Mouse (Mus musculus): ENCODE measurements around the gene Ifitm5.

The Ifitm5 gene

GRCm38 (mm10) chr7:140962733-140963132 is 12.6 kb upstream of the Ifitm5 start:
- DNase-seq (ENCODE audit: low spot score in 2 of 2), result no peak

GRCm38 (mm10) chr7:140961416-140961815 is 11.3 kb upstream of the Ifitm5 start:
- no peak for DNase-seq (ENCODE audit: low spot score in 2 of 2)

- DNase-seq (ENCODE audit: low spot score in 2 of 2), result no peak
Measured at GRCm38 (mm10) chr7:140960026-140960425, 9.9 kb upstream of the Ifitm5 start.

- DNase-seq (ENCODE audit: low spot score in 2 of 2), result peak in 1 of 2 experiments; percentile 33
Measured at GRCm38 (mm10) chr7:140959181-140959901, 9.2 kb upstream of the Ifitm5 start.

- DNase-seq (ENCODE audit: low spot score in 2 of 2), result no peak
Measured at GRCm38 (mm10) chr7:140956556-140956869, 6.4 kb upstream of the Ifitm5 start.

GRCm38 (mm10) chr7:140955758-140956555 is 5.9 kb upstream of the Ifitm5 start, which contains the start of the genes Gm45717 and Ifitm2:
Gm45717 (minus strand) TSS chr7:140955937.
Ifitm2 (minus strand) TSS chr7:140955987.
- DNase-seq (ENCODE audit: low spot score in 2 of 2), result peak in 1 of 2 experiments; percentile 70

DNA sequence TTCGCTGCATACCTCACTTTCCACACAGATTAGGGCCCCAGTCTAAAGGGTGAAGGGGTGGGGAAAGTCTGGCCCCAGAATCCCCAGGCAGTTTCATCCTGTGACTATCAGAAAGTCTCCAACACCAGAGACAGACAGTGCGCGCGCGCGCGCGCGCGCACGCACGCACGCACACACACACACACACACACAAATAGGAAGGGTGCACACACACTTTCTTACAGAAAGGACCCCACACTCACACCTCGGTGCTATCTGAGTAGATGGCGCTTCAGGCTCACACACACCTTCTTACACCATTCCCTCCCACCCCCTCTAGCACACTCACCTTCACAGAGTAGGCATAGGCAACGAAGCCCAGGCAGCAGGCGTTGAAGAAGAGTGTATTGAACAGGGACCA is 5.3 kb upstream of the Ifitm5 start:
- DNase-seq (ENCODE audit: low spot score in 2 of 2), result no peak

- no peak for DNase-seq (ENCODE audit: low spot score in 2 of 2)
Measured at GRCm38 (mm10) chr7:140954733-140955071, 4.6 kb upstream of the Ifitm5 start.

DNA sequence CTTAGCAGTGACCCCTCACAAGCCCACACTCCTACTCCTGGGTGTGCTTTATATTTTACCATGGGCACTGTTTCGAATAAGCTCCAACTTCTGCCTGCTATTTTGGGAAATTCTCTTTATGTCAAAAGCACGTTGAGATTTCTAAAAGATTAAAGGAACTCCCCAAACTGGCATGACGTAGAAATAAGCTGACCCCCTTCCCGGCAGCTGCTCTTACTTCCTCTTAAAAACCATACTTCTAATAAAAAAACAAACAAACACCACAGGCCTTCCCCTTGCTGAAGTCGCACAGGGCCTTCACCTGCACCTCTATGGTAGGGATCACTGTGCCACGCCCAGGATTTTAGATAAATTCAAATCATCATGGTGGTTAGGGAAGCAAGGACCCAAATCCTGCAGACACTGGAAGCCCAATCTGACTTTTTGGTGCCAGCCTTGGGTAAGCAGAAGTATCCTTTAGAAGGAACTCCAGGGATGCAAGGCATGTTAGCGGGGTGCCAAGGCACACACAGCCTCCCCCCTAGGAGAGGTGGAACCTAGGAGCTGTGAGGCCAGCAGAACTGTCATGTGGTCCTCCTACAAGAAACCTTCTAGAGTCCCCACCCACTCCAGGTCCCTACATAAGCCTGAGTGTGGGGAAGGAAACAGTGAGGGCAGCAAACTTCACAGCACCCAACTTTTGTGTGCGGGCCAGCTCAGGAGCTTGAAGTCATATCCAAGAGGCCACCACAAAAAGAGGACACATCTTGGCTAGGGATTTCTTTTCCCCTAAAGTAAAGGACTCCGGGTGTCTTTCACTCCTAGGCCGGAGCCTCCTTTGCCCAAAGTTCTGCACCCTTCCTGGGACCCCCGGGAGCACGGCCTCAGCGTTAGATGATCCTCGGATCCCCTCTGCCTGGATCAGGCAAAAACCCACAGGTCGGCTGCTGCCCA is 4.0 kb upstream of the Ifitm5 start:
- no peak for DNase-seq (ENCODE audit: low spot score in 2 of 2)

GRCm38 (mm10) chr7:140953133-140953532 is 3.0 kb upstream of the Ifitm5 start:
- no peak for DNase-seq (ENCODE audit: low spot score in 2 of 2)

DNA sequence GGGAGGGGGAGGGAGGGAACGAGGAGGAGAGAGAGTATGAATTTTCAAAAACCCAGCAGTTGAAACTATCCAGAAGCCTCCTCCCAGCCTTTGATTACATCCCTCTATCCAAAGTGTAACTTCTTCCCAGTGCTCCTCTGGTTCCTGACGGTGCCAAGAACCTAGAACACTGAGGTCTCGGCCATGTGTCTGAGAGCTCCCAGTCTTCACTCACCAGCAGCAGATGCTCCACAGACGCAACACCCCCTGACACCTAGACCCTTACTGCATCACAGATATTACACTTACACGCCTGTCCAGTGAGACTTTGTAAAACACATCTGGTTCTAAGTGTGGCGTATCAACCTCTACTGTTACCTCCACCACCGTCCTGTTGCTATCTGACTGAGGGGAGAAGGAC is 2.4 kb upstream of the Ifitm5 start:
- no peak for DNase-seq (ENCODE audit: low spot score in 2 of 2)

GRCm38 (mm10) chr7:140951765-140952164 is 1.7 kb upstream of the Ifitm5 start:
- no peak for DNase-seq (ENCODE audit: low spot score in 2 of 2)

GRCm38 (mm10) chr7:140951051-140951450 is 960 bp upstream of the Ifitm5 start:
- no peak for DNase-seq (ENCODE audit: low spot score in 2 of 2)

DNA sequence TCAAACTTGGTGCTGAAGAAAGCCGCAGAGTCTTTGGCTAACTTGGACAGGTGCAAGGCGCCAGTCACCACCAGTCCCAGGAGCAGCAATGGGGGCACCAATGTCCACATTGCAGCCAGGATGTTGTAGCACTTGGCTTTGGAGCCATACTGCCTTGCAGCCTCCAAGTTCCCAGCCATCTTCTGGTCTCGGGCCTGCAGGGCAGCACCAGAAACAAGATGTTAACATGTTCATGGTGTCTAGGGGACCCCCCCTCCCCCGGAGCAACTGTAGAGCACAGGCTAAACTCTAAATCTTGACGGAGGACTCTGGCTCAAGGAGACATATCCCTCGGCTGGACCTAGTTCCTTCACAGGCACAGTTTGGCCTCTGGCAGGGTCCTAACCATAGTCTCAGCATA is 836 bp downstream of the Ifitm5 start:
- DNase-seq (ENCODE audit: low spot score in 2 of 2), result no peak

DNA sequence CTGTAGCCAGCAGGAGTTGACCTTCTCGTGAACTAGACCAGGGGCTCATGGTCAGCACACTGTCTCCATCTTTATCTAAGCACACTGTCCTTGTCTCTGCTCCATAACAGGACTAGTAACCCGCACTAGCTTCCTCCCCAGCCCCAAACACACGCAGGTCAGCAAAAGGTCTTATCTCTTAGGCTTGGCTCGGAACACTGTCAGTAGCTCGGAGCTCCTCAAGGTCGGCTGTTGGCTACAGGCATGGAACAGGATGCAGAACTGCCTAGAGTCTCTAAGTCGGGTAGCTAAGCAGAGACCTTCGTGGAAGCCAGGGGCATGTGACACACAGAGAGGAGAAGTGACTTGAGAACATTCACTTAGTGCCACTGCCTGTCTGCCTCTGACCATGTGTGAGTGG is 1.9 kb downstream of the Ifitm5 start:
- no peak for DNase-seq (ENCODE audit: low spot score in 2 of 2)

- DNase-seq (ENCODE audit: low spot score in 2 of 2), result no peak
Measured at GRCm38 (mm10) chr7:140946980-140947379, 3.1 kb downstream of the Ifitm5 start.

- DNase-seq (ENCODE audit: low spot score in 2 of 2), result no peak
Measured at GRCm38 (mm10) chr7:140946311-140946710, 3.8 kb downstream of the Ifitm5 start.

DNA sequence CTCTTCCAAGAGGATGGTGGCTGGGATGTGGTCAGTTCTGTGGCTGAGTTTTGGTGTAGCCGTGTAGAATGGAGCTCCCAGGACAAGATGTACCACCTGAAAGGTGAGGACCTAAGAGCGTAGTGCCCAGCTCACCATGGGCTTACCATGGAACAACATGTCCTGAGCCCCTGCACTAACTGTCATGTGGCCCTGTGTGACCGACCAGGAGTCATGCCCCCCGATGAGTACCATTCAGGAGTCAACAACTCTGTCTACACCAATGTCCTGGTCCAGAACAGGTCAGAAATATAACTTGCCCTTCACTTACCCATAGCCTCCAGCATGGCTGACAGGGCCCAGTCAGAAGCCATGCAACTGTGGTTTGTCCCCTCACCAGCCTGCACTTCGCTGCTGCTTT is 4.8 kb downstream of the Ifitm5 start:
- no peak for DNase-seq (ENCODE audit: low spot score in 2 of 2)

GRCm38 (mm10) chr7:140944236-140944635 is 5.9 kb downstream of the Ifitm5 start:
- DNase-seq (ENCODE audit: low spot score in 2 of 2), result no peak

DNA sequence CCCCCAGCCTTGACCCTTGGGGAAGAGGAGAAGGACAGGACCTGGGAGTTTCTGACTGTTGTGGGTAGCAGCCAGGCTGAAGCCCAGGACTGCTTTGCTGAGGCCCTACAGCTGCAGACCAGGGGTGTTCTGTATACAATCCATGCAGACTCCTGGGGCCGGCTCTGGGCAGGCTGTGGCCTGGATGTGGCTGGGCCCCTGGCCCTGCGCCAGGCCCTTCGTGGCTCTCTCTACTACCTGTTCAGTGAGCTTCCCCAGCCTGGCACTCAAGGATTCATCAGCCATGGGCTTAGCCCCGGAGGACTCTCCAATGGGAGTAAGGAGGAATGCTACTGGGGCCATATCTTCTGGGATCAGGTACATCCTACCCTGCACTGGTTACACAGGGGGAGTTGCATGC is 6.7 kb downstream of the Ifitm5 start:
- DNase-seq (ENCODE audit: low spot score in 2 of 2), result no peak

DNA sequence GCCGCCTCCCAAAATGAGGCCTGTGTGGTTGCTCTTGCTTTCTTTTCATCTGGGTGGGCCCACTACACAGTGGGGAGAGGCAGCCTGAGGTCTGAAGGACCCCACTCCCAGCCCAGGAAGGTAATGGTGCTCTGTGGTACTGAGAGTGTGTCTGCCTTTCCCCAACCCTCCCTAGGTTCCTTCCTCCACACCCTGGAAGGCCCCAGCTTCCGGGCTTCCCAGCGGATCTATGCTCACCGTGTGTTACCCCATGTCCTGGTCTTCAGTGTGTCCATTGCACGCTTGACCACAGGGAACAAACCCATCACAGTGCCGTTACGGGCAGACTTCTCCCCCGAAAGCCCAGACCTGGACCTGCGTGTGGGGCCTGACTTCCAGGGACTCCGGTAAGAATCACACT is 7.3 kb downstream of the Ifitm5 start:
- no peak for DNase-seq (ENCODE audit: low spot score in 2 of 2)

- DNase-seq (ENCODE audit: low spot score in 2 of 2), result no peak
Measured at GRCm38 (mm10) chr7:140942341-140942740, 7.8 kb downstream of the Ifitm5 start.

All from left cerebral cortex, adult 9 months (tissue).